ENCODE assay signal across 9 mouse cellular contexts in genomic region chr17:71283237-71283636, GRCm38 (mm10). TPM values are rescaled to one million over a fixed set of nuclear protein-coding genes. Genes with fewer than 3 reads are reported as not detected.
DNase-seq lines count a peak whose midpoint lies in the region; ATAC-seq and TF ChIP-seq lines count a peak whose summit lies in the region.
"Had no signal": no experiment of that assay in that cellular context is flagged by ENCODE, and none has a peak within 500 bp of the region (broad histone marks: within the 10 kb centered on the region; RNA-seq: fewer than 3 reads in every experiment).

No protein-coding gene starts in this region.

- no peak overlapping the region for H3K27ac ChIP-seq in midbrain, postnatal 0 days (ENCODE audit: low read depth, low read length)
- H3K27ac ChIP-seq in midbrain, embryonic 13.5 days = no peak overlapping the region
- peak overlapping the region; percentile 18 for H3K27ac ChIP-seq in kidney, adult 2 months (ENCODE audit: insufficient read depth, low read depth, low read length)
- H3K27ac ChIP-seq in cerebellum, adult 2 months (ENCODE audit: insufficient read depth, low read length) = no peak overlapping the region

- ATAC-seq in midbrain, postnatal 0 days (ENCODE audit: low FRiP score) = 0 out of 2 replicates have a peak, but pooled peaks have one; percentile 31
- ATAC-seq in midbrain, embryonic 13.5 days = no peak

- H3K36me3 ChIP-seq in midbrain, postnatal 0 days (ENCODE audit: insufficient read depth, low read length) = no peaks in the 10 kb centered on the region
- no peaks in the 10 kb centered on the region for H3K36me3 ChIP-seq in midbrain, embryonic 13.5 days
- H3K36me3 ChIP-seq in kidney, adult 2 months (ENCODE audit: control insufficient read depth, insufficient read depth, low read length) = no peaks in the 10 kb centered on the region

- no peaks in the 10 kb centered on the region for H3K4me1 ChIP-seq in midbrain, postnatal 0 days (ENCODE audit: insufficient read depth, low read length)
- H3K4me1 ChIP-seq in midbrain, embryonic 13.5 days (replicated peaks) = no peaks in the 10 kb centered on the region
- H3K4me1 ChIP-seq in kidney, adult 2 months (ENCODE audit: control insufficient read depth, insufficient read depth, low read length) = peaks cover 11% of the 10 kb centered on the region; the same call in 1 of the 2 replicates
- no peaks in the 10 kb centered on the region for H3K4me1 ChIP-seq in cerebellum, adult 2 months (ENCODE audit: control insufficient read depth, insufficient read depth, low read length)

- H3K27me3 ChIP-seq in midbrain, postnatal 0 days (ENCODE audit: insufficient read depth, low read length) = no peaks in the 10 kb centered on the region
- no peaks in the 10 kb centered on the region for H3K27me3 ChIP-seq in midbrain, embryonic 13.5 days
- H3K27me3 ChIP-seq in kidney, adult 2 months (replicated peaks; ENCODE audit: control insufficient read depth, insufficient read depth, low read length) = no peaks in the 10 kb centered on the region
- no peaks in the 10 kb centered on the region for H3K27me3 ChIP-seq in cerebellum, adult 2 months (ENCODE audit: control insufficient read depth, insufficient read depth, low read length)

- TF ChIP-seq CTCF in midbrain, postnatal 0 days (IDR thresholded peaks at IDR 0.05) = no peak
- no peak for TF ChIP-seq CTCF in kidney, adult 2 months (conservative IDR thresholded peaks at IDR 0.05; ENCODE audit: insufficient read depth, insufficient read length, low read depth, low read length)
- TF ChIP-seq CTCF in cerebellum, adult 2 months (IDR thresholded peaks at IDR 0.05; ENCODE audit: borderline replicate concordance, insufficient read depth, low read depth, low read length) = no peak

- no peak overlapping the region for H3K4me2 ChIP-seq in midbrain, postnatal 0 days (ENCODE audit: low read depth, low read length, poor library complexity, severe bottlenecking)
- H3K4me2 ChIP-seq in midbrain, embryonic 13.5 days (replicated peaks) = no peak overlapping the region

- peak; percentile 54 for DNase-seq in midbrain, postnatal 0 days (ENCODE audit: low spot score)
- DNase-seq in heart, adult 18-20 months = peak; percentile 75 to 82
- peak; percentile 38 for DNase-seq in kidney, adult 2 months
- peak; percentile 79 to 87 for DNase-seq in lung, postnatal 4 days
- no peak for DNase-seq in cerebellum, adult 2 months
- DNase-seq in thymus, postnatal 25 days = no peak
- DNase-seq in cerebellum, postnatal 36 days = no peak
- DNase-seq: cerebellum, adult 11 months had no signal

- no peaks in the 10 kb centered on the region for H3K9me3 ChIP-seq in midbrain, postnatal 0 days (ENCODE audit: low read length)
- no peaks in the 10 kb centered on the region for H3K9me3 ChIP-seq in midbrain, embryonic 13.5 days

- TF ChIP-seq POLR2A in kidney, adult 2 months (IDR thresholded peaks at IDR 0.05; ENCODE audit: low read depth, low read length) = no peak
- TF ChIP-seq POLR2A in cerebellum, adult 2 months (IDR thresholded peaks at IDR 0.05; ENCODE audit: borderline replicate concordance, insufficient read depth, low read length) = no peak

- no peak overlapping the region for H3K4me3 ChIP-seq in midbrain, postnatal 0 days (ENCODE audit: low read depth, low read length)
- H3K4me3 ChIP-seq in midbrain, embryonic 13.5 days (replicated peaks) = no peak overlapping the region
- H3K4me3 ChIP-seq in kidney, adult 2 months (ENCODE audit: insufficient read depth, low read depth, low read length) = no peak overlapping the region
- no peak overlapping the region for H3K4me3 ChIP-seq in cerebellum, adult 2 months (replicated peaks; ENCODE audit: insufficient read depth, low read depth, low read length)

- WGBS in midbrain, postnatal 0 days = 83% methylated on average over 4 of the region's 4 CpGs
- 88% methylated on average over 4 of the region's 4 CpGs for WGBS in midbrain, embryonic 13.5 days
- 53% methylated on average over 4 of the region's 4 CpGs for WGBS in kidney, adult 2 months
- WGBS in cerebellum, adult 2 months = 16% methylated on average over 4 of the region's 4 CpGs

- no peak overlapping the region for H3K9ac ChIP-seq in midbrain, postnatal 0 days (replicated peaks; ENCODE audit: low read length, poor library complexity, severe bottlenecking)
- no peak overlapping the region for H3K9ac ChIP-seq in midbrain, embryonic 13.5 days (replicated peaks)

RNA-seq across cellular contexts. Expression of gene Emilin2, which starts 28.5 kb away (rescaled TPM):
- 1.9 and 3.7 TPM in 2 replicates for total RNA-seq in midbrain, postnatal 0 days (2014; rRNA removed)
- polyA plus RNA-seq in midbrain, postnatal 0 days (2015; fragmentation: Nextera tagmentation; extraction: Ambion mirVana) = 0.93 and 2.2 TPM in 2 replicates
- 2.0 and 2.5 TPM in 2 replicates for polyA plus RNA-seq in midbrain, embryonic 13.5 days (2015; fragmentation: Nextera tagmentation; extraction: Ambion mirVana)
- 10 to 100 TPM; 37.9 to 40.1 TPM for total RNA-seq in heart, adult 18-20 months (2021)
- 2.6 and 2.7 TPM in 2 replicates for polyA plus RNA-seq in kidney, adult 2 months (2012; rRNA removed)
- polyA plus RNA-seq in cerebellum, adult 2 months (2012; rRNA removed) = 3.7 and 4.5 TPM in 2 replicates

Comparison
In these comparisons a context has a peak if more than half of its experiments do, and no peak if none do; other contexts are left out.
1. DNase-seq: peak in midbrain, postnatal 0 days (single experiment), heart, adult 18-20 months (2 of 2), kidney, adult 2 months (single experiment) and lung, postnatal 4 days (2 of 2); none in cerebellum, adult 2 months (0 of 2), thymus, postnatal 25 days (single experiment) and cerebellum, postnatal 36 days (0 of 2).